Mouse (Mus musculus) activated CD4-positive, CD25-positive, alpha-beta regulatory T cell, adult 4 months (primary cell): ENCODE measurements around the gene Wiz. TPM values are rescaled to one million over a fixed set of nuclear protein-coding genes. Genes with fewer than 3 reads are reported as not detected.

ENCODE experiments used
- polyA plus RNA-seq, 2 experiments: library from polyadenylated mRNA; unstranded; fragments of 100-300 nt; shearing (Covaris generic); gene quantifications; one replicate each; pipeline ENCODE4 v1.2.1; 2017

The Wiz gene
- polyA plus RNA-seq, 2 experiments from 2014 or later, result 11.9 TPM

Other genes starting within 250 kb of the Wiz start
- not detected for gene Notch3, start 222.6 kb downstream of the Wiz start, polyA plus RNA-seq
- not detected for gene Ephx3, start 199.9 kb downstream of the Wiz start, polyA plus RNA-seq
- 10 to 100 TPM; 61.8 to 71.6 TPM for gene Brd4, start 104.7 kb downstream of the Wiz start, polyA plus RNA-seq
- gene Akap8, start 68.2 kb downstream of the Wiz start, polyA plus RNA-seq, result 100 to 1,000 TPM; 117 to 118 TPM
- gene Akap8l, start 38.8 kb downstream of the Wiz start, polyA plus RNA-seq, result 10 to 100 TPM; 43.6 to 50.5 TPM
- 100 to 1,000 TPM; 123 to 158 TPM for gene Rasal3, start 14.1 kb upstream of the Wiz start, polyA plus RNA-seq
- 10 to 100 TPM; 68.7 to 79.5 TPM for gene Pglyrp2, start 34.7 kb upstream of the Wiz start, polyA plus RNA-seq
- under 1 TPM in 1 of 2 experiments, not detected in 1; 0.68 TPM for gene Cyp4f39, start 63.3 kb upstream of the Wiz start, polyA plus RNA-seq
- 1 to 10 TPM; 7.5 to 8.8 TPM for gene Cyp4f17, start 116.6 kb upstream of the Wiz start, polyA plus RNA-seq
- 1 to 10 TPM; 7.4 to 7.6 TPM for gene Cyp4f16, start 147.1 kb upstream of the Wiz start, polyA plus RNA-seq
- gene Cyp4f37, start 231.9 kb upstream of the Wiz start, polyA plus RNA-seq, result not detected